ENCODE assay signal across 7 mouse cellular contexts in genomic region chrX:134058040-134058875, GRCm38 (mm10). TPM values are rescaled to one million over a fixed set of nuclear protein-coding genes. Genes with fewer than 3 reads are reported as not detected.
DNase-seq lines count a peak whose midpoint lies in the region; ATAC-seq lines count a peak whose summit lies in the region.

No protein-coding gene starts in this region.

- peak overlapping the region; percentile 37 for H3K4me2 ChIP-seq in hindbrain, embryonic 13.5 days
- peak overlapping the region; percentile 35 for H3K4me2 ChIP-seq in midbrain, embryonic 13.5 days (replicated peaks)

- no peak; the same call in 1 of the 2 replicates for ATAC-seq in hindbrain, embryonic 13.5 days (ENCODE audit: low FRiP score)
- ATAC-seq in midbrain, embryonic 13.5 days = no peak; the same call in 1 of the 2 replicates

- 80% methylated on average over 14 of the region's 14 CpGs for WGBS in embryonic facial prominence, embryonic 10.5 days
- WGBS in hindbrain, embryonic 13.5 days = 78% methylated on average over 14 of the region's 14 CpGs
- WGBS in midbrain, embryonic 13.5 days = 75% methylated on average over 14 of the region's 14 CpGs

- peak overlapping the region; percentile 92 for H3K27ac ChIP-seq in embryonic facial prominence, embryonic 10.5 days (replicated peaks)
- peak overlapping the region; percentile 89 for H3K27ac ChIP-seq in hindbrain, embryonic 13.5 days
- peak overlapping the region; percentile 88 for H3K27ac ChIP-seq in midbrain, embryonic 13.5 days

- H3K4me1 ChIP-seq in embryonic facial prominence, embryonic 10.5 days = no peaks in the 10 kb centered on the region
- H3K4me1 ChIP-seq in hindbrain, embryonic 13.5 days (replicated peaks) = peaks cover 6% of the 10 kb centered on the region; the same call in 1 of the 2 replicates
- peaks cover 9% of the 10 kb centered on the region; the same call in 1 of the 2 replicates for H3K4me1 ChIP-seq in midbrain, embryonic 13.5 days (replicated peaks)

- H3K9ac ChIP-seq in hindbrain, embryonic 13.5 days = no peak overlapping the region
- no peak overlapping the region for H3K9ac ChIP-seq in midbrain, embryonic 13.5 days (replicated peaks)

- peaks cover 6% of the 10 kb centered on the region; the same call in 1 of the 2 replicates for H3K9me3 ChIP-seq in embryonic facial prominence, embryonic 10.5 days
- H3K9me3 ChIP-seq in hindbrain, embryonic 13.5 days = no peaks in the 10 kb centered on the region
- H3K9me3 ChIP-seq in midbrain, embryonic 13.5 days = no peaks in the 10 kb centered on the region

- peaks cover 24% of the 10 kb centered on the region for H3K36me3 ChIP-seq in embryonic facial prominence, embryonic 10.5 days (replicated peaks)
- H3K36me3 ChIP-seq in hindbrain, embryonic 13.5 days = no peaks in the 10 kb centered on the region
- H3K36me3 ChIP-seq in midbrain, embryonic 13.5 days = peaks cover 11% of the 10 kb centered on the region; the same call in 1 of the 2 replicates

- peaks cover 39% of the 10 kb centered on the region for H3K27me3 ChIP-seq in embryonic facial prominence, embryonic 10.5 days (replicated peaks; ENCODE audit: low read depth, poor library complexity, severe bottlenecking)
- H3K27me3 ChIP-seq in hindbrain, embryonic 13.5 days = no peaks in the 10 kb centered on the region
- peaks cover 6% of the 10 kb centered on the region; the same call in 1 of the 2 replicates for H3K27me3 ChIP-seq in midbrain, embryonic 13.5 days

- intact Hi-C loops in left cerebral cortex, postnatal 14 days (cut with DNase I) = no loop called here
- intact Hi-C loops in left cerebral cortex, postnatal 10 days (cut with DNase I) = no loop called here

- peak; percentile 9 to 25 for DNase-seq in left cerebral cortex, postnatal 14 days (ENCODE audit: low spot score in 2 of 2)
- DNase-seq in left cerebral cortex, postnatal 10 days (ENCODE audit: extremely low spot score in 1 of 2, low spot score in 2 of 2) = no peak
- no peak for DNase-seq in embryonic facial prominence, embryonic 10.5 days (ENCODE audit: low spot score)
- DNase-seq in B cell, adult 2 months = no peak
- no peak for DNase-seq in layer of hippocampus, postnatal 10 days (ENCODE audit: low spot score in 2 of 2)

- peak overlapping the region; percentile 69 for H3K4me3 ChIP-seq in embryonic facial prominence, embryonic 10.5 days
- H3K4me3 ChIP-seq in hindbrain, embryonic 13.5 days = peak overlapping the region; percentile 48
- H3K4me3 ChIP-seq in midbrain, embryonic 13.5 days (replicated peaks) = peak overlapping the region; percentile 55

RNA-seq across cellular contexts. Expression of gene Cstf2, which starts 0.7 kb away (rescaled TPM):
- 100 to 1,000 TPM; 127 to 144 TPM for total RNA-seq in left cerebral cortex, postnatal 14 days (2021)
- 100 to 1,000 TPM; 131 TPM for total RNA-seq in left cerebral cortex, postnatal 10 days (2021)
- polyA plus RNA-seq in embryonic facial prominence, embryonic 10.5 days (2016; fragmentation: Nextera tagmentation; extraction: Ambion mirVana) = 68.1 and 68.3 TPM in 2 replicates
- 62.3 and 64.5 TPM in 2 replicates for polyA plus RNA-seq in hindbrain, embryonic 13.5 days (2015; fragmentation: Nextera tagmentation; extraction: Ambion mirVana)
- polyA plus RNA-seq in midbrain, embryonic 13.5 days (2015; fragmentation: Nextera tagmentation; extraction: Ambion mirVana) = 65.8 and 66.8 TPM in 2 replicates
- 100 to 1,000 TPM; 110 to 144 TPM for total RNA-seq in layer of hippocampus, postnatal 10 days (2021)

Comparison
In these comparisons a context has a peak if more than half of its experiments do, and no peak if none do; other contexts are left out.
1. DNase-seq: peak in left cerebral cortex, postnatal 14 days (2 of 2); none in left cerebral cortex, postnatal 10 days (0 of 2), embryonic facial prominence, embryonic 10.5 days (single experiment), B cell, adult 2 months (0 of 2) and layer of hippocampus, postnatal 10 days (0 of 2).
2. Peak in every context shown above with its lines, with median percentiles within 50 percentile points of each other: H3K27ac ChIP-seq and H3K4me3 ChIP-seq.